Comparison of ENCODE assay signal across 15 mouse cellular contexts in the genomic region with DNA sequence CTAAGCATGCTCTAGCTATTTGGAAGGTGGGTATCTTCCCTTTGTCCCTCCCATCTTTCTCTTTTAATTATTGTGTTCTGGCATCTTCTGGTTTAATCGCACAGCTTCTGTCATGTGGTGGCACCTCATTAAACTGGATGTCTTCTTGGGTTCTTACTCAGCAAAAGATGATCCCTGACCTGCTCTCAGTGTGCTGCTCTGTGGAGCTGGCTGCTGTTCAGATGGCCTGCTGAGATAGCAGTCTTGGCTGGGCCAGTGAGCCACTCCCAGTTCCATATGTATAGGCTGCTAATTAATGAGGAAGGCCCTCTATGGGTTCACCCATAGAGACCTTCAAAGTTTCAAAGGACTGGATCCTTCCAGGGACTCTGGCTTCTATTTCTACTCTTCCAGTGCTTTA.
"Had no signal": no experiment of that assay in that cellular context is flagged by ENCODE, and none has a peak within 500 bp of the region (broad histone marks: within the 10 kb centered on the region; RNA-seq: fewer than 3 reads in every experiment).

No protein-coding gene starts in this region.

- H3K4me3 ChIP-seq: kidney, embryonic 15.5 days; left cerebral cortex, adult 2 months; limb, embryonic 12.5 days; lung, embryonic 15.5 days; megakaryocyte, embryonic 14.5 days; midbrain, embryonic 15.5 days; neural tube, embryonic 12.5 days had no signal

- H3K9ac ChIP-seq: kidney, embryonic 15.5 days; limb, embryonic 12.5 days; lung, embryonic 15.5 days; midbrain, embryonic 15.5 days; neural tube, embryonic 12.5 days had no signal

- DNase-seq: kidney, postnatal 14 days; liver; lung, postnatal 14 days; spleen, adult 18-20 months; thymus, adult 2 months; thymus, postnatal 25 days had no signal

- H3K36me3 ChIP-seq: kidney, embryonic 15.5 days; limb, embryonic 12.5 days; lung, embryonic 15.5 days; midbrain, embryonic 15.5 days; neural tube, embryonic 12.5 days had no signal

- H3K4me2 ChIP-seq: kidney, embryonic 15.5 days; limb, embryonic 12.5 days; lung, embryonic 15.5 days; midbrain, embryonic 11.5 days; midbrain, embryonic 15.5 days; neural tube, embryonic 12.5 days had no signal

- H3K4me1 ChIP-seq: kidney, embryonic 15.5 days; lung, embryonic 15.5 days; megakaryocyte, embryonic 14.5 days; midbrain, embryonic 15.5 days; neural tube, embryonic 12.5 days had no signal

- H3K9me3 ChIP-seq: kidney, embryonic 15.5 days; limb, embryonic 12.5 days; lung, embryonic 15.5 days; midbrain, embryonic 15.5 days; neural tube, embryonic 12.5 days had no signal

- ATAC-seq: midbrain, embryonic 15.5 days had no signal

- H3K27ac ChIP-seq: kidney, embryonic 15.5 days; left cerebral cortex, adult 2 months; limb, embryonic 12.5 days; lung, embryonic 15.5 days; macrophage; midbrain, embryonic 15.5 days; neural tube, embryonic 12.5 days had no signal

- H3K27me3 ChIP-seq: kidney, embryonic 15.5 days; limb, embryonic 12.5 days; lung, embryonic 15.5 days; midbrain, embryonic 15.5 days; neural tube, embryonic 12.5 days had no signal
